Mouse (Mus musculus): Measurements from ENCODE around the gene Ighmbp2.

- no peak for TF ChIP-seq CTCF (IDR thresholded peaks at IDR 0.05)
- no peak for TF ChIP-seq EP300 (IDR thresholded peaks at IDR 0.05)
Observed at GRCm38 (mm10) chr19:3273331-3273730, 9.5 kb downstream of the Ighmbp2 start.

Data from lung, postnatal 0 days (tissue).